Mouse (Mus musculus) layer of hippocampus, adult 2 months (tissue): ENCODE results near the gene Prkag2. TPM values are rescaled to one million over a fixed set of nuclear protein-coding genes. Genes with fewer than 3 reads are reported as not detected.

ENCODE experiments used
- DNase-seq, 2 experiments: peaks; one replicate each; pipeline ENCODE4 v3.0.0; 2022; ENCODE audit warnings: low spot score in 2 of 2
- H3K27ac ChIP-seq: fragments of 200-600 bp; 2 replicates; pipeline ENCODE4 v1.8.1; 2022
- H3K4me3 ChIP-seq: fragments of 200-600 bp; 2 replicates; pipeline ENCODE4 v1.8.1; 2022; ENCODE audit warnings: mild to moderate bottlenecking
- CTCF ChIP-seq: fragments of 200-600 bp; conservative IDR thresholded peaks from 2 replicates; pipeline ENCODE4 v1.8.1; 2022; ENCODE audit warnings: antibody characterized with exemption, mild to moderate bottlenecking, moderate library complexity
- total RNA-seq, 2 experiments: library from RNA; stranded (reverse); gene quantifications; 2 replicates each; pipeline ENCODE4 v1.2.3; 2021

Prkag2 gene
- total RNA-seq, 2 experiments from 2014 or later, result 177 to 193 TPM

GRCm38 (mm10) chr5:24960791-24961190 lies 139.7 kb downstream of the Prkag2 start:
- DNase-seq, result peak in 1 of 2 experiments; percentile 57
- Histone ChIP-seq H3K27ac (peak overlapping the region; percentile 28; the same call in 1 of the 2 replicates), H3K4me3 (no peak overlapping the region)
- TF ChIP-seq CTCF, result no peak

- H3K4me3 ChIP-seq, result no peak overlapping the region
- TF ChIP-seq CTCF, result no peak
- H3K27ac ChIP-seq, result no peak overlapping the region
- DNase-seq, result no peak
Measured at GRCm38 (mm10) chr5:24959758-24960157, 140.7 kb downstream of the Prkag2 start.

GRCm38 (mm10) chr5:24958596-24958995 lies 141.8 kb downstream of the Prkag2 start:
- Histone ChIP-seq H3K4me3 (no peak overlapping the region), H3K27ac (no peak overlapping the region)
- no peak for DNase-seq
- TF ChIP-seq CTCF, result no peak

- no peak for TF ChIP-seq CTCF
- Histone ChIP-seq H3K27ac (no peak overlapping the region), H3K4me3 (no peak overlapping the region)
- DNase-seq, result no peak
Measured at GRCm38 (mm10) chr5:24956891-24957290, 143.6 kb downstream of the Prkag2 start.

GRCm38 (mm10) chr5:24952842-24953741 lies 147.3 kb downstream of the Prkag2 start:
- Histone ChIP-seq H3K4me3 (no peak overlapping the region), H3K27ac (peak overlapping the region; percentile 46; the same call in 1 of the 2 replicates)
- no peak for TF ChIP-seq CTCF
- peak; percentile 17 to 34 for DNase-seq

GRCm38 (mm10) chr5:24952212-24952611 lies 148.2 kb downstream of the Prkag2 start:
- no peak for TF ChIP-seq CTCF
- no peak overlapping the region for H3K4me3 ChIP-seq
- DNase-seq, result no peak
- peak overlapping the region; percentile 46; the same call in 1 of the 2 replicates for H3K27ac ChIP-seq

GRCm38 (mm10) chr5:24950891-24951574 lies 149.4 kb downstream of the Prkag2 start:
- H3K27ac ChIP-seq, result peak overlapping the region; percentile 62
- TF ChIP-seq CTCF, result no peak
- no peak for DNase-seq

GRCm38 (mm10) chr5:24950039-24950438 lies 150.4 kb downstream of the Prkag2 start:
- peak overlapping the region; percentile 62; the same call in 1 of the 2 replicates for H3K27ac ChIP-seq

More at GRCm38 (mm10) chr5:24950891-24951574, 149.4 kb downstream of the Prkag2 start:
- no peak overlapping the region for H3K4me3 ChIP-seq

GRCm38 (mm10) chr5:24938046-24938822 lies 162.2 kb downstream of the Prkag2 start:
- H3K4me3 ChIP-seq, result no peak overlapping the region
- DNase-seq, result no peak
- H3K27ac ChIP-seq, result no peak overlapping the region
- TF ChIP-seq CTCF, result no peak

More at GRCm38 (mm10) chr5:24950039-24950438, 150.4 kb downstream of the Prkag2 start:
- TF ChIP-seq CTCF, result no peak
- H3K4me3 ChIP-seq, result no peak overlapping the region
- DNase-seq, result peak in 1 of 2 experiments; percentile 66

- no peak overlapping the region for H3K27ac ChIP-seq
- DNase-seq, result no peak
- no peak overlapping the region for H3K4me3 ChIP-seq
- no peak for TF ChIP-seq CTCF
Measured at GRCm38 (mm10) chr5:24936451-24936850, 164.0 kb downstream of the Prkag2 start.

GRCm38 (mm10) chr5:24935446-24935845 lies 165.0 kb downstream of the Prkag2 start:
- Histone ChIP-seq H3K27ac (no peak overlapping the region), H3K4me3 (no peak overlapping the region)
- TF ChIP-seq CTCF, result no peak
- no peak for DNase-seq

GRCm38 (mm10) chr5:24933760-24934159 lies 166.7 kb downstream of the Prkag2 start:
- no peak for DNase-seq
- peak; percentile 69 for TF ChIP-seq CTCF
- H3K4me3 ChIP-seq, result no peak overlapping the region
- no peak overlapping the region for H3K27ac ChIP-seq
